Mouse (Mus musculus): ENCODE data around the gene Stpg2.

Stpg2 gene

GRCm38 (mm10) chr3:139733156-139733555 lies 527.7 kb downstream of the Stpg2 start:
- no peak for DNase-seq (ENCODE audit: low spot score in 2 of 2)

GRCm38 (mm10) chr3:139739388-139739787 lies 533.9 kb downstream of the Stpg2 start:
- DNase-seq (ENCODE audit: low spot score in 2 of 2), result no peak
